Mouse (Mus musculus) heart, adult 2 months (tissue): ENCODE results near the gene Fzr1. TPM values are rescaled to one million over a fixed set of nuclear protein-coding genes. Genes with fewer than 3 reads are reported as not detected.
A peak's percentile ranks its signal among the peaks of the same experiment; 100 is the strongest.

ENCODE experiments used
- DNase-seq, 2 experiments: peaks; one replicate each; pipeline ENCODE4 v3.0.0; 2021
- H3K27ac ChIP-seq: fragments of 200-600 bp; 2 replicates; pipeline ENCODE4 v1.8.1; 2022
- H3K27me3 ChIP-seq: fragments of 200-500 bp; 2 replicates; pipeline ENCODE4 v1.6.1; 2012; ENCODE audit warnings: mild to moderate bottlenecking, low read length, inconsistent platforms, mixed read lengths; ENCODE audit not compliant: control insufficient read depth, insufficient read depth
- H3K36me3 ChIP-seq: fragments of 200-500 bp; 2 replicates; pipeline ENCODE4 v1.6.1; 2012; ENCODE audit warnings: low read length, inconsistent platforms; ENCODE audit not compliant: control insufficient read depth, insufficient read depth
- H3K4me1 ChIP-seq: fragments of 200-500 bp; 2 replicates; pipeline ENCODE4 v1.6.1; 2011; ENCODE audit warnings: low read length; ENCODE audit not compliant: control insufficient read depth, insufficient read depth
- H3K4me3 ChIP-seq: fragments of 200-600 bp; 2 replicates; pipeline ENCODE4 v1.8.1; 2022
- H3K79me2 ChIP-seq: fragments of 200-500 bp; replicated peaks from 2 replicates; pipeline ENCODE4 v1.6.1; 2012; ENCODE audit warnings: mild to moderate bottlenecking, inconsistent platforms, low read length, moderate library complexity, mixed read lengths; ENCODE audit not compliant: control insufficient read depth, insufficient read depth
- H3K9ac ChIP-seq: fragments of 200-500 bp; 2 replicates; pipeline ENCODE4 v1.6.1; 2012; ENCODE audit warnings: low read depth, mild to moderate bottlenecking, control low read depth, inconsistent platforms, low read length, mixed read lengths
- CTCF ChIP-seq: fragments of 200-600 bp; IDR thresholded peaks from 2 replicates; pipeline ENCODE4 v1.8.1; 2022; ENCODE audit warnings: antibody characterized with exemption, mild to moderate bottlenecking, moderate library complexity
- EP300 ChIP-seq: fragments of 200-500 bp; IDR thresholded peaks from 2 replicates; pipeline ENCODE4 v1.6.1; 2011; ENCODE audit warnings: low read depth, low read length, control low read depth; ENCODE audit not compliant: insufficient read depth
- POLR2A ChIP-seq: fragments of 200-500 bp; IDR thresholded peaks from 2 replicates; pipeline ENCODE4 v1.6.1; 2011; ENCODE audit warnings: mild to moderate bottlenecking, low read depth, low read length, control low read depth; ENCODE audit not compliant: insufficient read depth
- WGBS: fragments of 180-500 bp; shearing (Covaris S2); methylation state at CpG from one replicate; pipeline ENCODE4 v1.1.7; 2018; 5-methylcytosine and 5-hydroxymethylcytosine counted together
- intact Hi-C: fragments of 180-260 bp; cut with DNase I; formaldehyde crosslinking; loops from one replicate; pipeline ENCODE4 v1.15.1; 2025
- polyA plus RNA-seq: library from polyadenylated mRNA; depleted of rRNA; stranded (reverse); fragments of >200 nt; gene quantifications from 2 replicates; pipeline ENCODE4 v1.2.3, GENCODE M21; 2012
- total RNA-seq, 2 experiments: library from RNA; stranded (reverse); gene quantifications; 2 replicates each; pipeline ENCODE4 v1.2.3; 2021

The Fzr1 gene
- total and polyA plus RNA-seq, 3 experiments = 29.9 to 49.3 (median 31.5) TPM

GRCm38 (mm10) chr10:81401521-81402226 is 23.4 kb upstream of the Fzr1 start:
- Histone ChIP-seq H3K4me1 (peaks cover 21% of the 10 kb centered on the region), H3K36me3 (no peaks in the 10 kb centered on the region; the same call in none of the 2 replicates), H3K79me2 (no peaks in the 10 kb centered on the region), H3K27ac (peak overlapping the region; percentile 83), H3K27me3 (no peaks in the 10 kb centered on the region), H3K4me3 (no peak overlapping the region), H3K9ac (peak overlapping the region; percentile 20; the same call in 1 of the 2 replicates)
- peak; percentile 85 to 90 for DNase-seq
- 11% methylated on average over 18 of the region's 18 CpGs for WGBS
- intact Hi-C loops = no loop called here
- no peak for TF ChIP-seq EP300
- 0 out of 2 replicates have a peak, but pooled peaks have one; percentile 22 for TF ChIP-seq POLR2A
- TF ChIP-seq CTCF = no peak

GRCm38 (mm10) chr10:81401205-81401520 is 22.8 kb upstream of the Fzr1 start:
- no peaks in the 10 kb centered on the region for H3K27me3 ChIP-seq
- no peaks in the 10 kb centered on the region for H3K79me2 ChIP-seq
- 21% methylated on average over 10 of the region's 10 CpGs for WGBS
- no peaks in the 10 kb centered on the region; the same call in none of the 2 replicates for H3K36me3 ChIP-seq
- H3K4me1 ChIP-seq = peaks cover 18% of the 10 kb centered on the region
- intact Hi-C loops = no loop called here
- H3K4me3 ChIP-seq = no peak overlapping the region
- peak overlapping the region; percentile 83 for H3K27ac ChIP-seq
- no peak for DNase-seq
- no peak overlapping the region for H3K9ac ChIP-seq
- no peak for TF ChIP-seq CTCF

- WGBS = 78% methylated on average over 22 of the region's 22 CpGs
- no peaks in the 10 kb centered on the region for H3K27me3 ChIP-seq
- no peak overlapping the region for H3K4me3 ChIP-seq
- peaks cover 15% of the 10 kb centered on the region for H3K4me1 ChIP-seq
- DNase-seq = peak in 1 of 2 experiments; percentile 28
- H3K9ac ChIP-seq = no peak overlapping the region
- H3K79me2 ChIP-seq = no peaks in the 10 kb centered on the region
- no peak for TF ChIP-seq EP300
- no peak for TF ChIP-seq POLR2A
- TF ChIP-seq CTCF = no peak
- no peaks in the 10 kb centered on the region; the same call in 1 of the 2 replicates for H3K36me3 ChIP-seq
- peak overlapping the region; percentile 83 for H3K27ac ChIP-seq
- intact Hi-C loops = no loop called here
These were observed 22.3 kb upstream of the Fzr1 start for GRCm38 (mm10) chr10:81400371-81401204.

GRCm38 (mm10) chr10:81399798-81400308 is 21.5 kb upstream of the Fzr1 start:
- H3K9ac ChIP-seq = no peak overlapping the region
- H3K36me3 ChIP-seq = no peaks in the 10 kb centered on the region; the same call in 1 of the 2 replicates
- H3K79me2 ChIP-seq = no peaks in the 10 kb centered on the region
- H3K27me3 ChIP-seq = no peaks in the 10 kb centered on the region
- intact Hi-C loops = no loop called here
- TF ChIP-seq POLR2A (no peak), CTCF (no peak), EP300 (no peak)
- H3K4me3 ChIP-seq = no peak overlapping the region
- 84% methylated on average over 18 of the region's 18 CpGs for WGBS
- no peak overlapping the region for H3K27ac ChIP-seq
- H3K4me1 ChIP-seq = peaks cover 13% of the 10 kb centered on the region
- no peak for DNase-seq

GRCm38 (mm10) chr10:81399296-81399695 is 21.0 kb upstream of the Fzr1 start:
- WGBS = 88% methylated on average over 5 of the region's 5 CpGs
- Histone ChIP-seq H3K4me1 (peaks cover 11% of the 10 kb centered on the region), H3K79me2 (no peaks in the 10 kb centered on the region), H3K9ac (no peak overlapping the region), H3K27ac (no peak overlapping the region), H3K4me3 (no peak overlapping the region), H3K27me3 (no peaks in the 10 kb centered on the region), H3K36me3 (no peaks in the 10 kb centered on the region)
- TF ChIP-seq POLR2A = no peak
- TF ChIP-seq CTCF = no peak
- no peak for TF ChIP-seq EP300
- intact Hi-C loops = no loop called here
- DNase-seq = no peak

- Histone ChIP-seq H3K27ac (no peak overlapping the region), H3K36me3 (no peaks in the 10 kb centered on the region), H3K79me2 (no peaks in the 10 kb centered on the region), H3K4me1 (peaks cover 11% of the 10 kb centered on the region), H3K4me3 (no peak overlapping the region), H3K27me3 (no peaks in the 10 kb centered on the region), H3K9ac (no peak overlapping the region)
- DNase-seq = no peak
- TF ChIP-seq POLR2A (no peak), EP300 (0 out of 2 replicates have a peak, but pooled peaks have one; percentile 5), CTCF (no peak)
- 81% methylated on average over 5 of the region's 5 CpGs for WGBS
- intact Hi-C loops = no loop called here
These were observed 18.4 kb upstream of the Fzr1 start for GRCm38 (mm10) chr10:81396749-81397148.
